Mouse (Mus musculus): ENCODE results near the gene Mettl7a3.
"Not testable (repeated sequence)": the region's sequence is repeated elsewhere in the genome, so short reads cannot be mapped to it uniquely, and the experiment has no call there.

Gene Mettl7a3

GRCm38 (mm10) chr15:100334629-100335028 lies at the start of gene Mettl7a3:
Gene Mettl7a3 (plus strand): TSS chr15:100334929.
- no peak for DNase-seq

GRCm38 (mm10) chr15:100288980-100289379 lies 45.7 kb upstream of the Mettl7a3 start:
- no peak for DNase-seq

GRCm38 (mm10) chr15:100290858-100291257 lies 43.9 kb upstream of the Mettl7a3 start:
- no peak for DNase-seq

- DNase-seq = no peak
These were observed 42.4 kb upstream of the Mettl7a3 start for GRCm38 (mm10) chr15:100292326-100292725.

- no peak for DNase-seq
These were observed 36.9 kb upstream of the Mettl7a3 start for GRCm38 (mm10) chr15:100297856-100298255.

GRCm38 (mm10) chr15:100300499-100300898 lies 34.2 kb upstream of the Mettl7a3 start:
- DNase-seq = no peak

GRCm38 (mm10) chr15:100301556-100301955 lies 33.2 kb upstream of the Mettl7a3 start:
- no peak for DNase-seq

- DNase-seq = no peak
These were observed 31.2 kb upstream of the Mettl7a3 start for GRCm38 (mm10) chr15:100303428-100304018.

GRCm38 (mm10) chr15:100304019-100304991 lies 30.4 kb upstream of the Mettl7a3 start, which contains the start of gene Mettl7a1:
Gene Mettl7a1 (plus strand): TSS chr15:100304140.
- DNase-seq = peak; percentile 90

- no peak for DNase-seq
These were observed 28.5 kb upstream of the Mettl7a3 start for GRCm38 (mm10) chr15:100306201-100306600.

- DNase-seq = peak; percentile 62
These were observed 27.2 kb upstream of the Mettl7a3 start for GRCm38 (mm10) chr15:100307438-100308096.

- DNase-seq = no peak
These were observed 22.4 kb upstream of the Mettl7a3 start for GRCm38 (mm10) chr15:100312346-100312745.

- no peak for DNase-seq
These were observed 20.1 kb upstream of the Mettl7a3 start for GRCm38 (mm10) chr15:100314448-100315145.

- peak; percentile 61 for DNase-seq
These were observed 16.6 kb upstream of the Mettl7a3 start for GRCm38 (mm10) chr15:100318014-100318671.

GRCm38 (mm10) chr15:100319884-100320283 lies 14.8 kb upstream of the Mettl7a3 start:
- no peak for DNase-seq

- DNase-seq = no peak
These were observed 14.3 kb upstream of the Mettl7a3 start for GRCm38 (mm10) chr15:100320295-100320905.

- DNase-seq = peak; percentile 75
These were observed 13.6 kb upstream of the Mettl7a3 start for GRCm38 (mm10) chr15:100321134-100321533.

GRCm38 (mm10) chr15:100324021-100324591 lies 10.6 kb upstream of the Mettl7a3 start:
- no peak for DNase-seq

- no peak for DNase-seq
These were observed 9.5 kb upstream of the Mettl7a3 start for GRCm38 (mm10) chr15:100325235-100325634.

GRCm38 (mm10) chr15:100328089-100328488 lies 6.6 kb upstream of the Mettl7a3 start:
- DNase-seq = not testable (repeated sequence)

- DNase-seq = not testable (repeated sequence)
These were observed 5.4 kb upstream of the Mettl7a3 start for GRCm38 (mm10) chr15:100329336-100329735.
